Mouse (Mus musculus) retina, postnatal 1 day (tissue): ENCODE measurements around the gene Slc30a2.

Experiments
- DNase-seq: peaks from one replicate; pipeline ENCODE4 v3.0.0-alpha.2; 2012

Slc30a2 gene

DNA sequence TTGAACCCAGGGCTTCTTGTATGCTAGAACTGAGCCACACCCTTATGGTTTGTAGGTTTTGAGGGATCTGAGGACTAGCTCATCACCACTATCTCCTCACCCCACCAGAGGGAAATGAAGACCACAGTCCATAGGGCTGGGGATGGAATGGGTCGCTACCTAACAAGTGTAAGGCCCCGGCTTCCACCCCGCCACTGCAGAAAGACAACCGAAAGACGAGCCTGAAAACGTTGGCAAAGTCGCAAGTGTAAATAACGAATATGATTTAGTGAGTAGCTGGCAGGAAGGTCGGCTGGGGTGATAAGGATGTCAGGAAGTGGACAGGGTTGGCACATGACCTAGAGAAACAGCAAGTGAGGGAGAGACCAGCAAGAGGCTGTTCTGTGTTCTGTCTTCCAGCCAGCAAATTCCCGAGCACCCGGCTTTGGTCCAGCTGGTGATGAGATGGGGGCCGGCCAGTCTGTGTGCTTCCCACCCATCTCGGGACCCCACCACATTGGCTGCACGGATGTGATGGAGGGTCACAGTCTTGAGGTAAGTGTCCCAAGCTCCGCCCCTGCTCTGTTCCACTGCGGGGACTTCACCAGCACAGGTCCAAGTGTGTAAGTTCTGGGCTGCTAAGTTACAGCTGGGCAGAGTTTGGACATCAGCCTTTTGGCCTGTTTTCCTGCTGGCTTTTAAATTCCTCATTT, 59.7 kb downstream of the Slc30a2 start:
- no peak for DNase-seq

DNA sequence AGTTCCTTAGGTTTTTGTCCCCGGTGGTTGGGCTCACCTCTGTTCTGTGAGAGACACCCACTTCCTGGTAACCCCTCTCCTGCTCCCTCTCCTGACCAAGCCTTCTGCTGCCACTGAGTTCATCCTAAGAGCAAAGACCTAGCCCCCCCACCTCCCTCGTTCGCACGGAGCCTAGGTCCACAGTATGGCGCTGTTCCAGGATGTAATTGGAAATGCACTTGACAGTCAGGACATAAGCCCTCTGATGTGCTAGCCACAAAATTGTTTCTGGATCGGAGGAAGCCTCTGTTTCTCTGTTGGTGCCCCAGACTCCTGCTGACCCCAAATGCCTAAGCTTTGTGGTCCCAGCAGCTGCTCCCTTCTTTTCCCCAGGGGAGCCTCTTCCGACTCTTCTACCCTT, 60.7 kb downstream of the Slc30a2 start:
- no peak for DNase-seq
